Mouse (Mus musculus): ENCODE results near the gene Efcab7.

Efcab7 gene

DNA sequence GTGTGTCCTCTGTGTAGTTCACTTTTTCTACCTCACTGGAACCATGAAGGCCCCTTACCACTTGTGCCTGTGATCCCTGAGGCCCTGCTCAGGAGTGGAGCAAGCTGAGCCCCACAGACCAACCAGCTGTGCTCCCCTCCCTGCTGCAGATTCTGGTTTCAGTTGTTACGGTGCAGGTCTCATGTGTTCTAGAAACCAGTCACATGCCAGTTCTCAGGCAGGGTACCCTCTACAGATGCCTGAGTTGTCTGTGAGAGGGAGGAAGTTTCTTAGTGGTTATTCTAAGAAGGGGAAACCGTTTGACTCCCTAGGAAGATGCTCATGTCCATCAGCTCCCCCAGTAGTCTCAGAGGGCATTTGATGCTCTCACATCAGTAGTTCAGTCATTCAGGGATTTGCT is 115.6 kb downstream of the Efcab7 start:
- DNase-seq (ENCODE audit: low spot score) = no peak

DNA sequence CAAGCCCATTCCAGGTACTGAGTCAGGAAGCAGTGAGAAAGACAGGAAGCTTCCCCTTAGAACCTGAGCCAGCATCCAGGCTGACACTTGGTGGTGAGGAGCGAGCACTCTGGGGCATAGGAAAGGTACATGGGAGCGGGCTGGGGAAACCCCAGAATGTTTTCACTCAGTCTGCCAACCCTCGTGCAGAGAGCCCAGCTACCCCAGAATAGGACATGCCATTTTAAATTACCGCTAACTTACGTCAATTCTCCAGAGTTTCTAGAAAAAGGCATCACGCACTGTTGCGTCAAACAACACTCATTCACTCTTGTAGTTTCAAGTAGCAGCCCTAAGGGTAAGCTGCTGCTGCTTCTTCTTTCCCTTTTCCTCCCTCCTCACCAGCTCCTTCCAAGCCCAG is 116.0 kb downstream of the Efcab7 start:
- DNase-seq (ENCODE audit: low spot score) = no peak

DNA sequence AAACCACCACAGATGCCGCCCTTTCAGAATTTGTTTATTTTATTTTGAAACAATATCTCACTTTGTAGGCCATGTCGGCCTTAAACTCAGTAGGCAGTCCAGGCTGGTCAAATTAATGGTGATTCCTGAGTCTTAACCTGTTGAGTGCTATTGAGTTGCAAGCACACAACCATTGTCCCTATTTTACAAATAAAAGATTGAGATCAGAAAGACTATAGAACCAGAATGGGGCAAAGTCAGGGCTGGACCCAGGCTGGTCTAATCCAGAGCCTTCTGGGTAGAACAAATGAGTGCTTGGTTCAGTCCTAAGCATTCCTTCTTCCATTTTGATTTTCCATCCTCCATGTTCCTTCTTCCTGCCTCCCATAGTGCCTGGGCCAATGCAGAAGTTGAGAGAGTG is 117.5 kb downstream of the Efcab7 start:
- DNase-seq (ENCODE audit: low spot score) = no peak

DNA sequence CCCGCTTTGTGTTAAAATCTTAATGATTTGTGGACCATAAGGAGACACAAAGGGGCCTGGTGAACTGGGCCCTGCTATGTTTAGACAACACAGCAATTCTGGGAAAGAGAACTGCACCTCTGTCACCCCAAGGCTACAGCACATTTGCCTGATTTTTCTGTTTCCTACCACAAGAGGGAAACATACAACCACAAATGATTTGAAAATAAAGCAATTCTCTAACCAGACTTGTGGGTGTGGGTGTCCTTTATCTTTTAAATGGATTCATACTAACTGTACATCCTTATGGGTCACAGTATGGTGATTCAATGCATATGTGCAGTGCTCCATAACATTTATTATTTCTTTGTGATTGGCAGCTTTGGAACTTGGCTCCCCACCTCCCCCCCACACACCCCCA is 118.2 kb downstream of the Efcab7 start:
- DNase-seq (ENCODE audit: low spot score) = no peak

DNA sequence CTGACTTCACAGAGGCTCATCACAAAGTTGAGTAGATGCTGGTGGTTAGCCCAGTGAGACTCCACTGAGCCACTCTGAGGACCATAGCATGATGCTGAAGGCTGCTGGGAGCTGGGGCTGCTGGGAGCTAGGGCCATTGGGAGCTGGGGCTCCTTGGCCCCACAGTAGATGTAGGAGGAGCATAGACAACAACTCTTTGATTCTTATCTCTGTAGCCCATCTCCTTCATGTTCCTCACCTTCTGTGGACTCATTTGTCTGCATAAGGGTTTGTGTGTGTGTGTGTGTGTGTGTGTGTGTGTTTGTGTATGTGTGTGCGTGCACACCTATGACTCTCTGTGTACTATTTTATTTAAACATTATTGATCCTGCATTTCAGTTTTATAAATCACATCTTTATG is 118.9 kb downstream of the Efcab7 start:
- DNase-seq (ENCODE audit: low spot score) = no peak

DNA sequence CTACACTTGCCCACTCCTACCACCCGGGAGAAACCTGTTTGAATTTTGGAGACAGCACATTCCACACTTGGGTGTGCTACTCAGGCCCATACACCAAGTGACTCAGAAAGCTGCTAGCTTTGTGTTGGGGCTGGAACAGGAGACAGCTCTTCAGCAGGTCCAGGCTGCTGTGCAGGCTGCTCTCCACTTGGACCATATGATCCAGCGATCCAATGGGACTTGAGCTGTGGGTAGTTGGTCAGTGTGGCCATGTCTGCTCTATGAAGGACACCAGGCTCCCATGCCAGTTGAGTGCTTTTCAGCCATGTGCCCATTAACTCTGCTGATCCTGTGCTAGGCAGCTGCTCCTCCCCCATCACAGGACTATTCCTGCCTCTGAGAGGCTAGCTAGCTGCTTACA is 124.9 kb downstream of the Efcab7 start:
- DNase-seq (ENCODE audit: low spot score) = no peak

DNA sequence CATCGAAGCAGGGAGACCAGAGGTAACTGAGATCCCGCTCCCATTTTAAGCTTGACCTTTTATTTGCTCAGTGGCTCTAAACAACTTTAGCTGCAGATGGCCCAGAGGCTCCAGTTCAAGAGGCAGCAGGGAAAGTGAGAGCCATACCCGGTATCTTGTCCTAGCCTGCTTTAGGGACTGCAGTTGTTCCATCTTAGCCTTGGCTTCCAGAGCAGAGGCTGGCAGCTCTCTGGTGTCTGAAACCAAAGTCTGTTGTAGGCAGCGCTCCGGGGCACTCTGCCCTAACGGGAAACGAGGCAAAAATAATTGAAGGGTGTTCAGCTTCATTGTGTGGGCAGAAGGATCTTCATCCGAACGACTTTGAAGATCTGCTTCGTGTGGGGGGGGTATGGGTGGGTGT is 126.4 kb downstream of the Efcab7 start:
- no peak for DNase-seq (ENCODE audit: low spot score)

DNA sequence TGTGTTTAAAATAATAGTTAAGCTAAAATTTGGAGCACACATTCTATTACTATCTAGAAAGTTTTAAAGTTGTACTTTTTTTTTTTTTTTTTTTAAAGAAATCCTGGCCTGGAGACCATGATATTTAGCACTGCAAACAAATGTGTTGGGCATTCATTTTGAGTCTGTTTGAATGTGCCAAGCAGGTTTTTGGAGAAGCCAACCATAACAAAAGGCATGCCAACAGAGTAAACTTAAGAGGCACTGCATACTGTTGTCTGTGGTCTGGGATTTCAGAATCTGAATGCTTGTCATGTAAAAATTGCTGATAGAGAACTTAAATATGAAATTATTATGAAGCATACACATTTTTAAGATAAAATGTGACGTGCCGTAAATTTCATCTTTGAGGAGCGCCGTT is 128.2 kb downstream of the Efcab7 start:
- DNase-seq (ENCODE audit: low spot score) = no peak

DNA sequence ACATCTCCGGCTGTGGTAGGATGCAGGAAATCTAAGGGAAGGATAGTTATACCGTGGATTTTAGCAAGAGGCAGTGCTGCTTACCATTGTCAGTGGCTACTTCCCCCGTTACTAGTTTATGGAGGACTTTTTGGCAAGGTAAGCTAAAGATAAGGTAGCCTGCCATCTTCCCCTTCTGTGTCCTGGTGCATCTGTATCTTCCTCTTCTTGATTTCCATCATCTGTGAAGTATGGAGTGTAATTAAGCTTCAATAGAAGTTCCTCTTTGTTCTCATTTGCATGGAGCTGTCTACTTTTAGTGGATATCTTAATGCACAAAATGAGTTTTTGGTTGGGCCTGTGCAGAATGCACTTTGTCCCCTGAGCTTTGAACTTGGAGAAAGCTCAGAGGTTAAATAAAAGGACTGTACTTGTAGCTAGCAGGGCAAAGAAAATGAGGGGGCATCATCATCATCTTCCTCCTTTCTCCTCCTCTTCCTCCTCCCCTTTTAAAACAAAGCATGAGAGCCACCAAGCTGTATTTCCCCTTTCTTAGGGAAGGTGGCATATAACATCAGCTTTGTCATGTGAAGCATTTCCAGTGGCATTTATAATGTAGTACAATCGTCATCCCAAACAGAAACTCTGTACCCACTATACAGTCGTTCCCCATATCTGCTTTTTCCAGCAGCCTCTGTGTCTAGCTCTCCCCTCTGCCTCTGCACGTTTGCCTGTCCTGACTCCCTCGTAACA is 129.3 kb downstream of the Efcab7 start:
- no peak for DNase-seq (ENCODE audit: low spot score)

DNA sequence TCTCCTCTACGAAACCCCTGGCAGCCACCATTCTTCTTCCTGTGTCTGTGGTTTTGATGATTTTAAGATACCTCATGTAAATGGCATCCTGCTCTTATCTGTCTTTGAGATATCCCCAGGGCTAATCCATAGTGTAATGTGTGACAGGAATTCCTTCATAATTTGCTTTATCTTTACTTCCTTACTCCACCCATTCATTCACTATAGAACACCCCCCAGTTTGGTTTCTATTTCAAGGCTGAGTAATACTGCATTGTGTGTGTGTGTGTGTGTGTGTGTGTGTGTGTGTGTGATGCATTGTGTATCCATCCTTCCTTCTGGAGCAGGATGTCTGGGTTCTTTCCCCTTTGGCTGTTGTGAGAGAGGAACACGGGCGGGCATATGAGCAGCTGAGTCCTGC is 130.3 kb downstream of the Efcab7 start:
- DNase-seq (ENCODE audit: low spot score) = no peak

Data from urinary bladder, postnatal 14 days (tissue).